Mouse (Mus musculus) midbrain, embryonic 12.5 days (tissue): ENCODE measurements at regions not wholly inside any gene's neighbourhood (a gene's known extent, or its start where the extent isn't known, plus 50 kb on each side); places are given as distances from the start of the nearest gene placed in this dataset.
A peak's percentile ranks its signal among the peaks of the same experiment; 100 is the strongest.
"Not testable (repeated sequence)": the region's sequence is repeated elsewhere in the genome, so short reads cannot be mapped to it uniquely, and the experiment has no call there.

Experiments used
- ATAC-seq: fragments of 200-750 bp; cut with Nextera tagmentation; 2 replicates; pipeline ENCODE4 v1.8.0; 2017; ENCODE audit warnings: low read depth, moderate TSS enrichment, moderate library complexity; ENCODE audit not compliant: low FRiP score
- H3K27ac ChIP-seq: fragments of 300-500 bp; sonication (generic); replicated peaks from 2 replicates; pipeline ENCODE4 v1.5.1; 2016; ENCODE audit warnings: mild to moderate bottlenecking
- H3K27me3 ChIP-seq: fragments of 300-500 bp; sonication (generic); 2 replicates; pipeline ENCODE4 v1.6.1; 2016; ENCODE audit warnings: mild to moderate bottlenecking
- H3K36me3 ChIP-seq: fragments of 300-500 bp; sonication (generic); 2 replicates; pipeline ENCODE4 v1.6.1; 2016
- H3K4me1 ChIP-seq: fragments of 300-500 bp; sonication (generic); 2 replicates; pipeline ENCODE4 v1.6.1; 2016
- H3K4me2 ChIP-seq: fragments of 300-500 bp; sonication (generic); replicated peaks from 2 replicates; pipeline ENCODE4 v1.6.1; 2016; ENCODE audit warnings: mild to moderate bottlenecking, moderate library complexity
- H3K4me3 ChIP-seq: fragments of 300-500 bp; sonication (generic); 2 replicates; pipeline ENCODE4 v1.5.1; 2016; ENCODE audit warnings: mild to moderate bottlenecking
- H3K9ac ChIP-seq: fragments of 300-500 bp; sonication (generic); replicated peaks from 2 replicates; pipeline ENCODE4 v1.6.1; 2016; ENCODE audit warnings: mild to moderate bottlenecking, moderate library complexity
- H3K9me3 ChIP-seq: fragments of 300-500 bp; sonication (generic); 2 replicates; pipeline ENCODE4 v1.6.1; 2016; ENCODE audit warnings: mild to moderate bottlenecking
- WGBS: fragments of 180-500 bp; shearing (Covaris S2); methylation state at CpG from one replicate; pipeline ENCODE4 v1.1.7; 2016; 5-methylcytosine and 5-hydroxymethylcytosine counted together

- 0 out of 2 replicates have a peak overlapping the region, but pooled peaks have one; percentile 5 for H3K27ac ChIP-seq
- H3K9me3 ChIP-seq = no peaks in the 10 kb centered on the region
- no peaks in the 10 kb centered on the region for H3K36me3 ChIP-seq
- no peak overlapping the region for H3K4me3 ChIP-seq
- no peak overlapping the region for H3K4me2 ChIP-seq
- 17% methylated on average over 3 of the region's 3 CpGs for WGBS
- no peaks in the 10 kb centered on the region for H3K27me3 ChIP-seq
- peak; percentile 82 for ATAC-seq
- no peak overlapping the region for H3K9ac ChIP-seq
- peaks cover 4% of the 10 kb centered on the region; the same call in 1 of the 2 replicates for H3K4me1 ChIP-seq
Measured at GRCm38 (mm10) chr3:17592463-17592862, 355.7 kb upstream of the Cypt12 start.

- Histone ChIP-seq H3K9me3 (no peaks in the 10 kb centered on the region), H3K4me3 (no peak overlapping the region), H3K36me3 (no peaks in the 10 kb centered on the region), H3K9ac (no peak overlapping the region), H3K4me2 (no peak overlapping the region), H3K27ac (no peak overlapping the region), H3K4me1 (no peaks in the 10 kb centered on the region), H3K27me3 (no peaks in the 10 kb centered on the region)
- no peak for ATAC-seq
- WGBS = 79% methylated on average over 2 of the region's 2 CpGs
Measured at GRCm38 (mm10) chr3:17596365-17596764, 351.8 kb upstream of the Cypt12 start.

GRCm38 (mm10) chr3:17613486-17613885, 334.7 kb upstream of the Cypt12 start:
- no peaks in the 10 kb centered on the region for H3K36me3 ChIP-seq
- WGBS = 88% methylated on average over 1 of the region's 1 CpGs
- H3K27me3 ChIP-seq = no peaks in the 10 kb centered on the region
- H3K4me3 ChIP-seq = no peak overlapping the region
- H3K9ac ChIP-seq = no peak overlapping the region
- no peak for ATAC-seq
- H3K9me3 ChIP-seq = no peaks in the 10 kb centered on the region
- no peak overlapping the region for H3K27ac ChIP-seq
- no peak overlapping the region for H3K4me2 ChIP-seq
- no peaks in the 10 kb centered on the region for H3K4me1 ChIP-seq

- Histone ChIP-seq H3K27ac (no peak overlapping the region), H3K9ac (no peak overlapping the region), H3K27me3 (no peaks in the 10 kb centered on the region), H3K9me3 (no peaks in the 10 kb centered on the region), H3K4me1 (peaks cover 7% of the 10 kb centered on the region; the same call in 1 of the 2 replicates), H3K4me2 (no peak overlapping the region), H3K4me3 (no peak overlapping the region), H3K36me3 (no peaks in the 10 kb centered on the region)
- ATAC-seq = peak; percentile 75
- 57% methylated on average over 2 of the region's 2 CpGs for WGBS
Measured at GRCm38 (mm10) chr3:17616439-17617070, 331.7 kb upstream of the Cypt12 start.

- H3K36me3 ChIP-seq = no peaks in the 10 kb centered on the region
- H3K27me3 ChIP-seq = no peaks in the 10 kb centered on the region
- no peak overlapping the region for H3K4me3 ChIP-seq
- no peaks in the 10 kb centered on the region for H3K9me3 ChIP-seq
- peak overlapping the region; percentile 21 for H3K4me2 ChIP-seq
- H3K27ac ChIP-seq = peak overlapping the region; percentile 73
- peaks cover 7% of the 10 kb centered on the region; the same call in 1 of the 2 replicates for H3K4me1 ChIP-seq
- peak; percentile 66 for ATAC-seq
- H3K9ac ChIP-seq = no peak overlapping the region
- 7% methylated on average over 2 of the region's 2 CpGs for WGBS
Measured at GRCm38 (mm10) chr3:17619489-17619888, 328.7 kb upstream of the Cypt12 start.

- ATAC-seq = peak; percentile 83
- Histone ChIP-seq H3K9me3 (no peaks in the 10 kb centered on the region), H3K36me3 (no peaks in the 10 kb centered on the region), H3K27me3 (no peaks in the 10 kb centered on the region), H3K4me1 (peaks cover 7% of the 10 kb centered on the region; the same call in 1 of the 2 replicates), H3K4me2 (peak overlapping the region; percentile 21), H3K27ac (peak overlapping the region; percentile 73), H3K9ac (no peak overlapping the region), H3K4me3 (no peak overlapping the region)
- WGBS = 21% methylated on average over 2 of the region's 2 CpGs
Measured at GRCm38 (mm10) chr3:17619890-17620289, 328.3 kb upstream of the Cypt12 start.

- no peak overlapping the region for H3K4me2 ChIP-seq
- no peaks in the 10 kb centered on the region for H3K27me3 ChIP-seq
- 0 out of 2 replicates have a peak, but pooled peaks have one; percentile 34 for ATAC-seq
- H3K9me3 ChIP-seq = no peaks in the 10 kb centered on the region
- no peak overlapping the region for H3K4me3 ChIP-seq
- H3K27ac ChIP-seq = peak overlapping the region; percentile 54; the same call in 1 of the 2 replicates
- 45% methylated on average over 2 of the region's 2 CpGs for WGBS
- H3K36me3 ChIP-seq = no peaks in the 10 kb centered on the region
- H3K9ac ChIP-seq = no peak overlapping the region
- H3K4me1 ChIP-seq = peaks cover 7% of the 10 kb centered on the region; the same call in 1 of the 2 replicates
Measured at GRCm38 (mm10) chr3:17620398-17620797, 327.8 kb upstream of the Cypt12 start.

- no peak overlapping the region for H3K27ac ChIP-seq
- no peaks in the 10 kb centered on the region for H3K27me3 ChIP-seq
- 75% methylated on average over 3 of the region's 3 CpGs for WGBS
- H3K9me3 ChIP-seq = no peaks in the 10 kb centered on the region
- no peaks in the 10 kb centered on the region for H3K36me3 ChIP-seq
- peak; percentile 44; the same call in 1 of the 2 replicates for ATAC-seq
- H3K4me1 ChIP-seq = no peaks in the 10 kb centered on the region
- no peak overlapping the region for H3K9ac ChIP-seq
- H3K4me3 ChIP-seq = no peak overlapping the region
- H3K4me2 ChIP-seq = no peak overlapping the region
Measured at GRCm38 (mm10) chr3:17632484-17632883, 315.7 kb upstream of the Cypt12 start.

- H3K4me1 ChIP-seq = no peaks in the 10 kb centered on the region
- H3K27ac ChIP-seq = no peak overlapping the region
- no peak overlapping the region for H3K4me3 ChIP-seq
- H3K9me3 ChIP-seq = no peaks in the 10 kb centered on the region
- no peaks in the 10 kb centered on the region for H3K27me3 ChIP-seq
- no peak overlapping the region for H3K9ac ChIP-seq
- no peak for ATAC-seq
- H3K4me2 ChIP-seq = no peak overlapping the region
- H3K36me3 ChIP-seq = no peaks in the 10 kb centered on the region
Measured at GRCm38 (mm10) chr3:17636276-17636675, 311.9 kb upstream of the Cypt12 start.

GRCm38 (mm10) chr3:17659988-17660387, 288.2 kb upstream of the Cypt12 start:
- H3K27me3 ChIP-seq, H3K4me1 ChIP-seq, H3K4me2 ChIP-seq, H3K4me3 ChIP-seq, H3K9me3 ChIP-seq, H3K9ac ChIP-seq, H3K36me3 ChIP-seq, H3K27ac ChIP-seq, ATAC-seq: not testable (repeated sequence)
- WGBS = 92% methylated on average over 2 of the region's 2 CpGs

- no peak for ATAC-seq
- H3K4me2 ChIP-seq = no peak overlapping the region
- no peaks in the 10 kb centered on the region for H3K36me3 ChIP-seq
- H3K9ac ChIP-seq = no peak overlapping the region
- H3K4me3 ChIP-seq = no peak overlapping the region
- H3K27me3 ChIP-seq = no peaks in the 10 kb centered on the region
- WGBS = 89% methylated on average over 1 of the region's 1 CpGs
- no peaks in the 10 kb centered on the region for H3K9me3 ChIP-seq
- H3K4me1 ChIP-seq = no peaks in the 10 kb centered on the region
- H3K27ac ChIP-seq = no peak overlapping the region
Measured at GRCm38 (mm10) chr3:17661987-17662386, 286.2 kb upstream of the Cypt12 start.

GRCm38 (mm10) chr3:17667016-17667415, 281.2 kb upstream of the Cypt12 start:
- Histone ChIP-seq H3K36me3 (no peaks in the 10 kb centered on the region), H3K4me3 (no peak overlapping the region), H3K9ac (no peak overlapping the region), H3K27ac (no peak overlapping the region), H3K9me3 (no peaks in the 10 kb centered on the region), H3K27me3 (no peaks in the 10 kb centered on the region), H3K4me2 (no peak overlapping the region), H3K4me1 (no peaks in the 10 kb centered on the region)
- 82% methylated on average over 1 of the region's 1 CpGs for WGBS
- ATAC-seq = no peak

GRCm38 (mm10) chr3:17668839-17669238, 279.4 kb upstream of the Cypt12 start:
- Histone ChIP-seq H3K36me3 (no peaks in the 10 kb centered on the region), H3K4me2 (no peak overlapping the region), H3K9me3 (no peaks in the 10 kb centered on the region), H3K27me3 (no peaks in the 10 kb centered on the region), H3K27ac (no peak overlapping the region), H3K4me1 (no peaks in the 10 kb centered on the region), H3K4me3 (no peak overlapping the region), H3K9ac (no peak overlapping the region)
- WGBS = 88% methylated on average over 2 of the region's 2 CpGs
- no peak for ATAC-seq
